ENCODE assay signal across 21 mouse cellular contexts in the genomic region with DNA sequence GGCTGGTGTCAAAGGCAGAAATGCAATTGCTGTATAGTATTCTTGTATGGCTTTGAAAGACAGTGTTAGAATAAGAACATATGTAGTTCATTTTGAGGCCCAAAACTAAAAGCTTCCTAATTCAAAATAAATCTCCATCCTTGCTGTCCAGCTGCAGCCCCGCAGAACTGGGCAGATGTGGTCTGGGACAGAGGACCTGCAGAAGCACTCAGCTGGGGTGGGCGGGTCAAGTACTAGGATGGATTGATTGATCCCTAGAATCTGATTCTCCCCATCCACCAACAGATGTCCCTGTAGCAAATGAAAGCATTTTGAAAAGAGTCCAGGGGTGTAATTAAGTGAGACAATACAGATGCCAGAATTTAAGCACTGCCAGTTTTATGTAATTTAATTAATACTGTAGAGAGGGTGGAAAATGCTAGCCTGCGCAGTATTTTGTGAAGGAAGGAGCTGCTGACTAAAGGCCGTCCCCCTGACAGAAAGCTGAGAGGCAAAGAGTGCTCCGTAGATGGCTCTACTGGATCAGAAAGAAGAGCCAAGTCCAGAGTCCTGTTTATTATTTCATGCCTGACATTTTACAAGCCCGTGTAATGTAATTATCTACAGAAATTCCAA. TPM values are rescaled to one million over a fixed set of nuclear protein-coding genes. Genes with fewer than 3 reads are reported as not detected.
DNase-seq lines count a peak whose midpoint lies in the region; ATAC-seq and TF ChIP-seq lines count a peak whose summit lies in the region.
"Had no signal": no experiment of that assay in that cellular context is flagged by ENCODE, and none has a peak within 500 bp of the region (broad histone marks: within the 10 kb centered on the region; RNA-seq: fewer than 3 reads in every experiment).

No protein-coding gene starts in this region.

- no peaks in the 10 kb centered on the region for H3K9me3 ChIP-seq in forebrain, postnatal 0 days (ENCODE audit: low read length)
- H3K9me3 ChIP-seq: G1E; liver, embryonic 13.5 days; midbrain, embryonic 10.5 days had no signal

- H3K27me3 ChIP-seq in forebrain, postnatal 0 days (ENCODE audit: insufficient read depth, low read length): no peaks in the 10 kb centered on the region
- H3K27me3 ChIP-seq: liver, embryonic 13.5 days had no signal

- no peak for TF ChIP-seq CTCF in gastrocnemius, adult 2 months (IDR thresholded peaks at IDR 0.05)
- TF ChIP-seq CTCF in layer of hippocampus, adult 2 months (conservative IDR thresholded peaks at IDR 0.05): peak; percentile 40
- no peak for TF ChIP-seq CTCF in forebrain, postnatal 0 days (IDR thresholded peaks at IDR 0.05; ENCODE audit: low read depth)

- 45% methylated on average over 6 of the region's 6 CpGs for WGBS in forebrain, postnatal 0 days

- peaks cover 3% of the 10 kb centered on the region; the same call in 1 of the 2 replicates for H3K4me1 ChIP-seq in forebrain, postnatal 0 days (ENCODE audit: insufficient read depth)
- H3K4me1 ChIP-seq: liver, embryonic 13.5 days; midbrain, embryonic 10.5 days had no signal

- no peak overlapping the region for H3K4me2 ChIP-seq in forebrain, postnatal 0 days (ENCODE audit: low read depth)
- H3K4me2 ChIP-seq: liver, embryonic 13.5 days had no signal

- no peak overlapping the region for H3K9ac ChIP-seq in forebrain, postnatal 0 days
- H3K9ac ChIP-seq: liver, embryonic 13.5 days had no signal

- peak; percentile 42 for ATAC-seq in forebrain, postnatal 0 days
- ATAC-seq: inflammation-experienced regulatory T-cells, adult 6 months had no signal

- intact Hi-C loops in gastrocnemius, adult 2 months (cut with DNase I): no loop called here
- intact Hi-C loops in gastrocnemius, postnatal 36 days (cut with DNase I): no loop called here

- H3K36me3 ChIP-seq in forebrain, postnatal 0 days (ENCODE audit: insufficient read depth): no peaks in the 10 kb centered on the region
- H3K36me3 ChIP-seq: G1E; liver, embryonic 13.5 days; midbrain, embryonic 10.5 days had no signal

- no peak overlapping the region for H3K27ac ChIP-seq in gastrocnemius, adult 2 months
- H3K27ac ChIP-seq in layer of hippocampus, adult 2 months: peak overlapping the region; percentile 58
- H3K27ac ChIP-seq in forebrain, postnatal 0 days (ENCODE audit: low read depth, low read length): peak overlapping the region; percentile 35
- H3K27ac ChIP-seq: liver, embryonic 13.5 days; midbrain, embryonic 10.5 days had no signal

- 0 out of 2 replicates have a peak overlapping the region, but pooled peaks have one; percentile 4 for H3K4me3 ChIP-seq in gastrocnemius, adult 2 months
- H3K4me3 ChIP-seq in layer of hippocampus, adult 2 months: no peak overlapping the region
- no peak overlapping the region for H3K4me3 ChIP-seq in forebrain, postnatal 0 days (ENCODE audit: low read depth, low read length)
- H3K4me3 ChIP-seq: liver, embryonic 13.5 days; midbrain, embryonic 10.5 days had no signal

- no peak for DNase-seq in gastrocnemius, adult 2 months
- DNase-seq in gastrocnemius, postnatal 36 days: no peak
- peak in 1 of 2 experiments; percentile 37 for DNase-seq in layer of hippocampus, adult 2 months (ENCODE audit: low spot score in 2 of 2)
- DNase-seq in layer of hippocampus, postnatal 25 days (ENCODE audit: extremely low spot score in 1 of 2, low spot score in 1 of 2): no peak
- peak; percentile 73 for DNase-seq in MN1 (ENCODE audit: low spot score)
- DNase-seq in forebrain, postnatal 0 days: peak; percentile 39
- no peak for DNase-seq in c-Kit-positive CD71-positive TER-119-positive erythroid progenitor cells, embryonic 14.5 days (ENCODE audit: low spot score)
- DNase-seq: cerebellum, adult 18-20 months; embryo, embryonic 11 days; liver, embryonic 13.5 days; thymus, adult 2 months had no signal

RNA-seq across cellular contexts. Expression of gene Pabpc6, which starts 5.8 kb away (rescaled TPM):
- not detected for total RNA-seq in gastrocnemius, adult 2 months (2021)
- total RNA-seq in gastrocnemius, postnatal 36 days (2021): not detected
- total RNA-seq in layer of hippocampus, adult 2 months (2021): not detected
- total RNA-seq in layer of hippocampus, postnatal 25 days (2021): not detected
- total RNA-seq in forebrain, postnatal 0 days (2014; rRNA removed): not detected in 2 replicates
- not detected in 2 replicates for polyA plus RNA-seq in forebrain, postnatal 0 days (2015; fragmentation: Nextera tagmentation; extraction: Ambion mirVana)
- total RNA-seq: adrenal gland, postnatal 4 days; granulocyte monocyte progenitor cell, adult 5-6 weeks; layer of hippocampus, adult 8-10 months; left cerebral cortex, postnatal 36 days had no signal
- polyA plus RNA-seq: C2C12; G1E; heart, postnatal 0 days; inflammation-experienced regulatory T-cells, adult 6 months; liver, embryonic 13.5 days; midbrain, embryonic 10.5 days; neural tube, embryonic 11.5 days had no signal

Comparison
In these comparisons a context has a peak if more than half of its experiments do, and no peak if none do; other contexts are left out.
1. DNase-seq: peak in MN1 (single experiment) and forebrain, postnatal 0 days (single experiment); none in gastrocnemius, adult 2 months (single experiment), gastrocnemius, postnatal 36 days (0 of 2), layer of hippocampus, postnatal 25 days (0 of 2) and c-Kit-positive CD71-positive TER-119-positive erythroid progenitor cells, embryonic 14.5 days (single experiment).